Mouse (Mus musculus): ENCODE measurements around the gene Slc44a4.

DNA sequence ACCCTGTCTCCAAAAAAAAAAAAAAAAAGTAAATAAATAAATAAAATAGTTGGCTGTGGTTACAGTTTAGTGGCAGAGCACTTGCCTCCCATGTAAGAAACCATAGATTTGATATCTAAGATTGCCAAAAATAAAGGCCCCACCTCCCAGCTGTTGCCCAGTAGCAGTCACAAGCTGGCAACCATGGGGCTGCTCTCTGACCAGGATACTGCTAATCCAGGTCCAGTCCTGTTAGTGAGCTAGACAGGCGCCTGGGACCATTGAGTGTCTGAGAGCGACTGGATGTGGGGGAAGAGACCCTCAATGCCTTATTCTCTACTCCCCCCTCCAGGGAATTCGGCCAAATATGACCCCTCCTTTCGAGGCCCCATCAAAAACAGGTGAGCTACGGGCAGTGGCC is 2.0 kb downstream of the Slc44a4 start:
- TF ChIP-seq CTCF (IDR thresholded peaks at IDR 0.05; ENCODE audit: low read depth), result no peak
- no peak for TF ChIP-seq EP300 (IDR thresholded peaks at IDR 0.05; ENCODE audit: low read depth)

Measured in liver, postnatal 0 days (tissue).